In the genomic region with DNA sequence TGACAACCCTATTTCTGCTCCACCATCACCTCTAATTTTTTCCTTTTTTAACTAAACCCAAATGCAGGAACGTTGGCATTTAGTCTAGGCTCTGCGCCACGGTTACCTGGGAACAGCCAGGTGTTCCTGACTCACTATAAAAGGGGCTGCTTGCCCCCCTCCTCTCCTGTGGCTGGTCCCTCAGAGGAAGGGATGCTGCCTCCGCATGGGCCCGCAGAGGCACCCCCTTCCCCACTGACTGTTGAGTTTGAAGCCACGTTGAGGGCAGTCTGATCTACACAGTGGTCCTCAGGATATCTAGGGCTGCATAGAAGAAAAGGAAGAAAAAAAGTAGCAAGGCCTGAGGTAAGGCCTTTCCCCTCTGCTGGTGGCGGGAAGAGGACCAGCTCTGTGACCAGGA, we compare ENCODE assay signal across 12 mouse cellular contexts. TPM values are rescaled to one million over a fixed set of nuclear protein-coding genes. Genes with fewer than 3 reads are reported as not detected.
A peak's percentile ranks its signal among the peaks of the same experiment; 100 is the strongest.
DNase-seq lines count a peak whose midpoint lies in the region; ATAC-seq and TF ChIP-seq lines count a peak whose summit lies in the region.
"Had no signal": no experiment of that assay in that cellular context is flagged by ENCODE, and none has a peak within 500 bp of the region (broad histone marks: within the 10 kb centered on the region; RNA-seq: fewer than 3 reads in every experiment).

No protein-coding gene starts in this region.

- no peak for TF ChIP-seq CTCF in heart, adult 2 months (IDR thresholded peaks at IDR 0.05)
- TF ChIP-seq CTCF in lung, adult 2 months (IDR thresholded peaks at IDR 0.05; ENCODE audit: insufficient read depth, low read length) = no peak

- TF ChIP-seq POLR2A in heart, adult 2 months (IDR thresholded peaks at IDR 0.05; ENCODE audit: insufficient read depth, low read depth, low read length) = no peak
- no peak for TF ChIP-seq POLR2A in lung, adult 2 months (IDR thresholded peaks at IDR 0.05; ENCODE audit: borderline replicate concordance, extremely low read depth, low read depth, low read length)

- H3K27me3 ChIP-seq in heart, adult 2 months (ENCODE audit: control insufficient read depth, insufficient read depth, low read length) = no peaks in the 10 kb centered on the region
- H3K27me3 ChIP-seq in lung, embryonic 15.5 days = no peaks in the 10 kb centered on the region
- no peaks in the 10 kb centered on the region for H3K27me3 ChIP-seq in embryonic facial prominence, embryonic 13.5 days
- H3K27me3 ChIP-seq in liver, embryonic 15.5 days = peaks cover 15% of the 10 kb centered on the region; the same call in 1 of the 2 replicates
- H3K27me3 ChIP-seq: hindbrain, embryonic 15.5 days had no signal

- no peak for DNase-seq in heart, adult 2 months
- DNase-seq in heart, postnatal 36 days = no peak
- no peak for DNase-seq in lung, adult 2 months
- no peak for DNase-seq in cerebellum, postnatal 36 days
- no peak for DNase-seq in ovary, postnatal 14 days (ENCODE audit: low spot score)
- DNase-seq: forebrain, postnatal 0 days; lung, postnatal 14 days; midbrain, embryonic 14.5 days had no signal

- H3K36me3 ChIP-seq in heart, adult 2 months (ENCODE audit: control insufficient read depth, insufficient read depth, low read length) = no peaks in the 10 kb centered on the region
- no peaks in the 10 kb centered on the region for H3K36me3 ChIP-seq in lung, embryonic 15.5 days
- no peaks in the 10 kb centered on the region for H3K36me3 ChIP-seq in embryonic facial prominence, embryonic 13.5 days
- H3K36me3 ChIP-seq in liver, embryonic 15.5 days (replicated peaks) = no peaks in the 10 kb centered on the region
- H3K36me3 ChIP-seq: hindbrain, embryonic 15.5 days had no signal

- 87% methylated on average over 7 of the region's 7 CpGs for WGBS in heart, adult 2 months
- WGBS in lung, embryonic 15.5 days = 75% methylated on average over 7 of the region's 7 CpGs
- WGBS in lung, adult 2 months = 79% methylated on average over 7 of the region's 7 CpGs
- 80% methylated on average over 7 of the region's 7 CpGs for WGBS in embryonic facial prominence, embryonic 13.5 days
- 80% methylated on average over 7 of the region's 7 CpGs for WGBS in liver, embryonic 15.5 days (ENCODE audit: insufficient replicate concordance)

- H3K79me2 ChIP-seq in heart, adult 2 months (replicated peaks; ENCODE audit: control insufficient read depth, insufficient read depth, low read length) = no peaks in the 10 kb centered on the region

- no peak for ATAC-seq in lung, embryonic 15.5 days (ENCODE audit: borderline replicate concordance, extremely low read depth, low FRiP score, low TSS enrichment)
- ATAC-seq in embryonic facial prominence, embryonic 13.5 days (ENCODE audit: insufficient number of reproducible peaks, insufficient read depth, low FRiP score, low TSS enrichment, low read depth) = no peak
- no peak for ATAC-seq in liver, embryonic 15.5 days (ENCODE audit: insufficient read depth)
- ATAC-seq: forebrain, postnatal 0 days had no signal

- H3K27ac ChIP-seq in heart, adult 2 months = peak overlapping the region; percentile 97; the same call in 1 of the 2 replicates
- H3K27ac ChIP-seq in lung, embryonic 15.5 days = 0 out of 2 replicates have a peak overlapping the region, but pooled peaks have one; percentile 98
- no peak overlapping the region for H3K27ac ChIP-seq in embryonic facial prominence, embryonic 13.5 days
- peak overlapping the region; percentile 95; the same call in 1 of the 2 replicates for H3K27ac ChIP-seq in liver, embryonic 15.5 days (replicated peaks)
- H3K27ac ChIP-seq: hindbrain, embryonic 15.5 days had no signal

- TF ChIP-seq EP300 in heart, adult 2 months (IDR thresholded peaks at IDR 0.05; ENCODE audit: insufficient read depth, low read depth, low read length) = no peak

- peaks cover 2% of the 10 kb centered on the region for H3K4me1 ChIP-seq in heart, adult 2 months (ENCODE audit: control insufficient read depth, insufficient read depth, low read length)
- H3K4me1 ChIP-seq in lung, embryonic 15.5 days = peaks cover 27% of the 10 kb centered on the region
- peaks cover 8% of the 10 kb centered on the region for H3K4me1 ChIP-seq in lung, adult 2 months (ENCODE audit: control insufficient read depth, insufficient read depth, low read length)
- H3K4me1 ChIP-seq in embryonic facial prominence, embryonic 13.5 days = peaks cover 8% of the 10 kb centered on the region; the same call in 1 of the 2 replicates
- H3K4me1 ChIP-seq in liver, embryonic 15.5 days (replicated peaks) = peaks cover 20% of the 10 kb centered on the region

- no peak overlapping the region for H3K4me2 ChIP-seq in lung, embryonic 15.5 days
- 0 out of 2 replicates have a peak overlapping the region, but pooled peaks have one; percentile 56 for H3K4me2 ChIP-seq in embryonic facial prominence, embryonic 13.5 days
- H3K4me2 ChIP-seq in liver, embryonic 15.5 days = peak overlapping the region; percentile 72; the same call in 1 of the 2 replicates

- no peak overlapping the region for H3K4me3 ChIP-seq in heart, adult 2 months
- no peak overlapping the region for H3K4me3 ChIP-seq in lung, embryonic 15.5 days
- H3K4me3 ChIP-seq in lung, adult 2 months (replicated peaks; ENCODE audit: extremely low read depth, low read depth, low read length) = no peak overlapping the region
- H3K4me3 ChIP-seq in embryonic facial prominence, embryonic 13.5 days = no peak overlapping the region
- H3K4me3 ChIP-seq in liver, embryonic 15.5 days (replicated peaks) = peak overlapping the region; percentile 67; the same call in 1 of the 2 replicates

- no peaks in the 10 kb centered on the region for H3K9me3 ChIP-seq in lung, embryonic 15.5 days
- H3K9me3 ChIP-seq in embryonic facial prominence, embryonic 13.5 days = no peaks in the 10 kb centered on the region
- no peaks in the 10 kb centered on the region for H3K9me3 ChIP-seq in liver, embryonic 15.5 days (replicated peaks)
- H3K9me3 ChIP-seq: hindbrain, embryonic 15.5 days had no signal

- intact Hi-C loops in heart, adult 2 months (cut with DNase I) = no loop called here
- intact Hi-C loops in heart, postnatal 36 days (cut with DNase I) = no loop called here

- no peak overlapping the region for H3K9ac ChIP-seq in heart, adult 2 months (ENCODE audit: low read depth, low read length)
- no peak overlapping the region for H3K9ac ChIP-seq in lung, embryonic 15.5 days
- H3K9ac ChIP-seq in embryonic facial prominence, embryonic 13.5 days = no peak overlapping the region
- no peak overlapping the region; the same call in 1 of the 2 replicates for H3K9ac ChIP-seq in liver, embryonic 15.5 days

RNA-seq across cellular contexts. Expression of gene Kpna2, which starts 11.8 kb away (rescaled TPM):
- total RNA-seq in heart, adult 2 months (2021) = 10 to 100 TPM; 61.1 to 62.9 TPM
- 19.5 and 35.7 TPM in 2 replicates for polyA plus RNA-seq in heart, adult 2 months (2012; rRNA removed)
- total RNA-seq in heart, postnatal 36 days (2021) = 10 to 100 TPM; 60.8 to 67.1 TPM
- 534 and 547 TPM in 2 replicates for polyA plus RNA-seq in lung, embryonic 15.5 days (2015; fragmentation: Nextera tagmentation; extraction: Ambion mirVana)
- 3.0 and 13.6 TPM in 2 replicates for polyA plus RNA-seq in lung, adult 2 months (2012; rRNA removed)
- 289 and 398 TPM in 2 replicates for polyA plus RNA-seq in embryonic facial prominence, embryonic 13.5 days (2015; fragmentation: Nextera tagmentation; extraction: Ambion mirVana)
- 246 and 250 TPM in 2 replicates for polyA plus RNA-seq in liver, embryonic 15.5 days (2015; fragmentation: Nextera tagmentation; extraction: Ambion mirVana)

RNA-seq across cellular contexts. Expression of gene 1810010H24Rik, which starts 14.3 kb away (rescaled TPM):
- 1 to 10 TPM; 1.9 to 3.0 TPM for total RNA-seq in heart, adult 2 months (2021)
- polyA plus RNA-seq in heart, adult 2 months (2012; rRNA removed) = 1.9 and 2.7 TPM in 2 replicates
- 1 to 10 TPM; 2.0 to 2.3 TPM for total RNA-seq in heart, postnatal 36 days (2021)
- polyA plus RNA-seq in lung, embryonic 15.5 days (2015; fragmentation: Nextera tagmentation; extraction: Ambion mirVana) = 8.8 and 10.0 TPM in 2 replicates
- polyA plus RNA-seq in lung, adult 2 months (2012; rRNA removed) = 39.7 and 53.1 TPM in 2 replicates
- polyA plus RNA-seq in embryonic facial prominence, embryonic 13.5 days (2015; fragmentation: Nextera tagmentation; extraction: Ambion mirVana) = 1.9 and 2.0 TPM in 2 replicates
- polyA plus RNA-seq in liver, embryonic 15.5 days (2015; fragmentation: Nextera tagmentation; extraction: Ambion mirVana) = 4.5 and 5.6 TPM in 2 replicates
